Mouse (Mus musculus): ENCODE measurements around the gene BC048562. TPM values are rescaled to one million over a fixed set of nuclear protein-coding genes. Genes with fewer than 3 reads are reported as not detected.
A peak's percentile ranks its signal among the peaks of the same experiment; 100 is the strongest.

Gene BC048562
- not detected in 2 replicates for polyA plus RNA-seq (2016; fragmentation: Nextera tagmentation; extraction: Ambion mirVana)

GRCm38 (mm10) chr9:108436182-108436581 lies at the start of gene BC048562:
TSS of gene BC048562 (plus strand) at chr9:108436482.
- ATAC-seq (ENCODE audit: low FRiP score) = no peak
- Histone ChIP-seq H3K9ac (no peak within 1 kb of the TSS), H3K4me3 (replicated peaks) (no peak within 1 kb of the TSS), H3K27ac (no peak within 1 kb of the TSS), H3K9me3 (no peaks in the 10 kb centered on the region), H3K4me2 (no peak within 1 kb of the TSS), H3K27me3 (no peaks in the 10 kb centered on the region), H3K4me1 (no peaks in the 10 kb centered on the region; the same call in 1 of the 2 replicates), H3K36me3 (replicated peaks) (no peaks in the 10 kb centered on the region)
- 49% methylated on average over 3 of the region's 3 CpGs for WGBS

GRCm38 (mm10) chr9:108386816-108387215 lies 49.5 kb upstream of the BC048562 start:
- no peak for ATAC-seq (ENCODE audit: low FRiP score)
- Histone ChIP-seq H3K9me3 (no peaks in the 10 kb centered on the region), H3K27me3 (no peaks in the 10 kb centered on the region), H3K9ac (no peak overlapping the region), H3K4me2 (no peak overlapping the region), H3K27ac (no peak overlapping the region), H3K4me1 (no peaks in the 10 kb centered on the region), H3K36me3 (replicated peaks) (peaks cover 90% of the 10 kb centered on the region), H3K4me3 (replicated peaks) (no peak overlapping the region)
- WGBS = 92% methylated on average over 4 of the region's 4 CpGs

- Histone ChIP-seq H3K9ac (no peak overlapping the region), H3K4me3 (replicated peaks) (no peak overlapping the region), H3K4me2 (no peak overlapping the region), H3K36me3 (replicated peaks) (peaks cover 89% of the 10 kb centered on the region), H3K4me1 (no peaks in the 10 kb centered on the region), H3K27ac (no peak overlapping the region), H3K9me3 (no peaks in the 10 kb centered on the region), H3K27me3 (no peaks in the 10 kb centered on the region)
- no peak for ATAC-seq (ENCODE audit: low FRiP score)
- 90% methylated on average over 10 of the region's 10 CpGs for WGBS
Measured at GRCm38 (mm10) chr9:108388601-108389000, 47.7 kb upstream of the BC048562 start.

- ATAC-seq (ENCODE audit: low FRiP score) = no peak
- Histone ChIP-seq H3K36me3 (replicated peaks) (peaks cover 89% of the 10 kb centered on the region), H3K4me3 (replicated peaks) (no peak overlapping the region), H3K4me2 (no peak overlapping the region), H3K27me3 (no peaks in the 10 kb centered on the region), H3K4me1 (no peaks in the 10 kb centered on the region), H3K9me3 (no peaks in the 10 kb centered on the region), H3K27ac (no peak overlapping the region), H3K9ac (no peak overlapping the region)
- 88% methylated on average over 6 of the region's 6 CpGs for WGBS
Measured at GRCm38 (mm10) chr9:108389220-108389619, 47.1 kb upstream of the BC048562 start.

- H3K4me1 ChIP-seq = no peaks in the 10 kb centered on the region
- H3K9me3 ChIP-seq = no peaks in the 10 kb centered on the region
- H3K27me3 ChIP-seq = no peaks in the 10 kb centered on the region
- H3K27ac ChIP-seq = no peak within 1 kb of the TSS
- H3K9ac ChIP-seq = no peak within 1 kb of the TSS
- H3K4me3 ChIP-seq (replicated peaks) = no peak within 1 kb of the TSS
- no peak for ATAC-seq (ENCODE audit: low FRiP score)
- WGBS = 49% methylated on average over 18 of the region's 18 CpGs
- peaks cover 59% of the 10 kb centered on the region for H3K36me3 ChIP-seq (replicated peaks)
- no peak within 1 kb of the TSS for H3K4me2 ChIP-seq
Measured at GRCm38 (mm10) chr9:108392676-108393075, 43.6 kb upstream of the BC048562 start, which contains the start of gene 1700102P08Rik. TSS of gene 1700102P08Rik (plus strand) at chr9:108392805.

GRCm38 (mm10) chr9:108394191-108394590 lies 42.1 kb upstream of the BC048562 start:
- H3K9ac ChIP-seq = no peak overlapping the region
- H3K4me1 ChIP-seq = no peaks in the 10 kb centered on the region
- ATAC-seq (ENCODE audit: low FRiP score) = no peak
- H3K27me3 ChIP-seq = no peaks in the 10 kb centered on the region
- H3K36me3 ChIP-seq (replicated peaks) = peaks cover 44% of the 10 kb centered on the region
- no peak overlapping the region for H3K4me3 ChIP-seq (replicated peaks)
- no peak overlapping the region for H3K27ac ChIP-seq
- no peaks in the 10 kb centered on the region for H3K9me3 ChIP-seq
- 95% methylated on average over 6 of the region's 6 CpGs for WGBS
- no peak overlapping the region for H3K4me2 ChIP-seq

- Histone ChIP-seq H3K27ac (no peak overlapping the region), H3K9me3 (no peaks in the 10 kb centered on the region), H3K4me1 (no peaks in the 10 kb centered on the region), H3K36me3 (replicated peaks) (peaks cover 34% of the 10 kb centered on the region), H3K9ac (no peak overlapping the region), H3K4me2 (no peak overlapping the region), H3K27me3 (no peaks in the 10 kb centered on the region), H3K4me3 (replicated peaks) (no peak overlapping the region)
- WGBS = 93% methylated on average over 1 of the region's 1 CpGs
- no peak for ATAC-seq (ENCODE audit: low FRiP score)
Measured at GRCm38 (mm10) chr9:108395427-108395826, 40.9 kb upstream of the BC048562 start.

GRCm38 (mm10) chr9:108398324-108398723 lies 38.0 kb upstream of the BC048562 start:
- H3K9me3 ChIP-seq = no peaks in the 10 kb centered on the region
- H3K27ac ChIP-seq = no peak overlapping the region
- whole genome bisulfite sequencing = 94% methylated on average over 3 of the region's 3 CpGs
- no peak overlapping the region for H3K4me3 ChIP-seq (replicated peaks)
- no peak overlapping the region for H3K4me2 ChIP-seq
- H3K4me1 ChIP-seq = peaks cover 8% of the 10 kb centered on the region; the same call in 1 of the 2 replicates
- H3K9ac ChIP-seq = no peak overlapping the region
- peaks cover 10% of the 10 kb centered on the region for H3K36me3 ChIP-seq (replicated peaks)
- H3K27me3 ChIP-seq = no peaks in the 10 kb centered on the region
- no peak for ATAC-seq (ENCODE audit: low FRiP score)

- peak overlapping the region; percentile 2; the same call in 1 of the 2 replicates for H3K27ac ChIP-seq
Measured at GRCm38 (mm10) chr9:108401186-108401960, 34.9 kb upstream of the BC048562 start.

GRCm38 (mm10) chr9:108403081-108403480 lies 33.2 kb upstream of the BC048562 start:
- 82% methylated on average over 4 of the region's 4 CpGs for WGBS
- Histone ChIP-seq H3K27ac (no peak overlapping the region), H3K4me1 (peaks cover 8% of the 10 kb centered on the region; the same call in 1 of the 2 replicates), H3K27me3 (no peaks in the 10 kb centered on the region), H3K4me3 (replicated peaks) (no peak overlapping the region), H3K9me3 (no peaks in the 10 kb centered on the region), H3K4me2 (no peak overlapping the region), H3K9ac (no peak overlapping the region), H3K36me3 (replicated peaks) (no peaks in the 10 kb centered on the region)
- ATAC-seq (ENCODE audit: low FRiP score) = no peak

More at GRCm38 (mm10) chr9:108401186-108401960, 34.9 kb upstream of the BC048562 start:
- Histone ChIP-seq H3K4me3 (replicated peaks) (no peak overlapping the region), H3K4me2 (no peak overlapping the region), H3K36me3 (replicated peaks) (no peaks in the 10 kb centered on the region), H3K4me1 (peaks cover 8% of the 10 kb centered on the region; the same call in 1 of the 2 replicates), H3K9me3 (no peaks in the 10 kb centered on the region), H3K27me3 (no peaks in the 10 kb centered on the region), H3K9ac (no peak overlapping the region)
- WGBS = 51% methylated on average over 7 of the region's 7 CpGs
- no peak for ATAC-seq (ENCODE audit: low FRiP score)

- Histone ChIP-seq H3K4me1 (peaks cover 8% of the 10 kb centered on the region; the same call in 1 of the 2 replicates), H3K27ac (no peak overlapping the region), H3K4me3 (replicated peaks) (no peak overlapping the region), H3K27me3 (no peaks in the 10 kb centered on the region), H3K9me3 (no peaks in the 10 kb centered on the region), H3K4me2 (no peak overlapping the region), H3K9ac (no peak overlapping the region), H3K36me3 (replicated peaks) (no peaks in the 10 kb centered on the region)
- WGBS = 84% methylated on average over 8 of the region's 8 CpGs
- no peak for ATAC-seq (ENCODE audit: low FRiP score)
Measured at GRCm38 (mm10) chr9:108404451-108404850, 31.8 kb upstream of the BC048562 start.

GRCm38 (mm10) chr9:108409535-108409934 lies 26.7 kb upstream of the BC048562 start:
- no peak for ATAC-seq (ENCODE audit: low FRiP score)
- Histone ChIP-seq H3K9me3 (no peaks in the 10 kb centered on the region), H3K9ac (no peak overlapping the region), H3K4me2 (no peak overlapping the region), H3K27ac (no peak overlapping the region), H3K27me3 (no peaks in the 10 kb centered on the region), H3K4me1 (peaks cover 6% of the 10 kb centered on the region; the same call in 1 of the 2 replicates), H3K36me3 (replicated peaks) (no peaks in the 10 kb centered on the region), H3K4me3 (replicated peaks) (no peak overlapping the region)
- WGBS = 89% methylated on average over 4 of the region's 4 CpGs
